Mouse (Mus musculus): ENCODE measurements around the gene Mreg.

- TF ChIP-seq EP300 (IDR thresholded peaks at IDR 0.05; ENCODE audit: low read depth in 1 of 2, low read length in 2 of 2) (no peak), CTCF (IDR thresholded peaks at IDR 0.05 in 2 of 3, conservative IDR thresholded peaks at IDR 0.05 in 1 of 3; ENCODE audit: control insufficient read depth in 1 of 3, insufficient read depth in 1 of 3, low read depth in 2 of 3, low read length in 3 of 3, poor library complexity in 1 of 3, severe bottlenecking in 1 of 3) (no peak), E2F4 (IDR thresholded peaks at IDR 0.05; ENCODE audit: borderline replicate concordance, low read depth, low read length) (no peak), POLR2A (IDR thresholded peaks at IDR 0.05; ENCODE audit: control insufficient read depth in 1 of 2, insufficient read depth in 1 of 2, low read depth in 1 of 2, low read length in 2 of 2, poor library complexity in 1 of 2) (no peak), USF2 (IDR thresholded peaks at IDR 0.05; ENCODE audit: borderline replicate concordance in 1 of 2, insufficient read depth in 1 of 2, low read depth in 1 of 2, low read length in 2 of 2) (no peak), MEF2A (IDR thresholded peaks at IDR 0.05; ENCODE audit: extremely low read depth, insufficient replicate concordance, low read depth, low read length, poor library complexity, severe bottlenecking) (no peak), MYC (IDR thresholded peaks at IDR 0.05; ENCODE audit: low read depth, low read length) (no peak), SIN3A (IDR thresholded peaks at IDR 0.05; ENCODE audit: low read length) (no peak), MXI1 (IDR thresholded peaks at IDR 0.05; ENCODE audit: low read depth, low read length) (no peak), ZC3H11A (IDR thresholded peaks at IDR 0.05; ENCODE audit: low read depth, low read length) (no peak), HCFC1 (IDR thresholded peaks at IDR 0.05; ENCODE audit: low read depth, low read length) (no peak)
These were observed 16.9 kb upstream of the Mreg start for GRCm38 (mm10) chr1:72228974-72229373.

Data from MEL (cell line).